Mouse (Mus musculus): ENCODE measurements around the gene Dnajc13.

Gene Dnajc13

DNA sequence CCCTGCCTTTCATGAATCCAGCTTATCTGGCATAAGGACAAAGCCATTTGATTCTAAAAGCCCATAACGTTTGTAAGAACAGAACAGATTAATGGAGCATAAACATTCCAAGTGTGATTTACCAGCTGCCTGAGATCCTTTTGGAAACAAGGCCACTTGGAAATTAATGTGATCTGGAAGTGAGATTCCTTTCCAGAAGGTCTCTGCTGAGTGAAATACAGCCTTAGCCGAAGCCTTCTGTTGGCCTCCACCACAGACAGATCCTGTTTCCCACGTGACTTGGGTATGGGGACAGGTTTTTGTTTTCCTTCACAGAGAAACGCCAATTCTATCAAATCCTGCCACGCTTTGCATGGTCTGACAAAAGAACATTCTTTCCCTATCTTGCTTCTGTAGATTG is 139.1 kb downstream of the Dnajc13 start:
- DNase-seq (ENCODE audit: extremely low spot score, low read depth, low spot score), result no peak

DNA sequence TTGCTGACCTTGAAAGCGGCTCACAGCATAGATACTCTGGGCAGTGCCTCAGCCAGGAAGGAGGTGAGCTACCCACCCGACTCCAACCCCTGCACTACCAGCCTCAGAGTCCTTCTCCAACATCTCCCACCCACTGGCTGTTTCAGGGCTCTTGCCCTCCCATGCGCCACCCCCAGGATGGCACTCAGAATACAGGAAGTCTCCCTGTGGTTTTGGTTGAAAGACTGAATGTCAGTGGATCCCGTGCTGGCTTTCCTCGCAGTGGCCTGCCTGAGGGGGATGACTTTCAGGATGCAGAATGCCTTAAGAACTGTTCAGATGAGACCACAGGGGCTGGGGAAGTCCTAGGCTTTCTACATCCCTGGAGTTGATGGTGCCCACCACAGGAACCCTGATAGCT is 139.6 kb downstream of the Dnajc13 start:
- no peak for DNase-seq (ENCODE audit: extremely low spot score, low read depth, low spot score)

DNA sequence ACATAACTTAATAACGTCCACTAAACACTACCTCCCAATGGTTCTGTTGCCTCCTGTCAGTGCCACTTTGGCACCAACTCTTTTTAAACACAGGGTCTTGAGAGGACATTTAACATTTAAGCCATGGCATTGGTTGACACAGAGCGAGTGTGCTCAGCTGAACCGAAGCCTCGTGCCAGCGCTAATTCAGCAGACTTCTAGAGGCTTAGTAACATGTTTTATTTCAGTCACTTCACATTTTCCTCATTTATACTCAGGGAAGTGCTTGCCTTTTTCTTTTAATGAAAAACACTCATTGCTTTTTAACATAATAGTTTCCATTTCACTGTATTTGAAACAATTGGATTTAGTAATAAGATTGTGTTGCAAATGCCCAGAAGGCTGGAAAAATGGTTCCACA is 153.6 kb downstream of the Dnajc13 start:
- no peak for DNase-seq (ENCODE audit: extremely low spot score, low read depth, low spot score)

DNA sequence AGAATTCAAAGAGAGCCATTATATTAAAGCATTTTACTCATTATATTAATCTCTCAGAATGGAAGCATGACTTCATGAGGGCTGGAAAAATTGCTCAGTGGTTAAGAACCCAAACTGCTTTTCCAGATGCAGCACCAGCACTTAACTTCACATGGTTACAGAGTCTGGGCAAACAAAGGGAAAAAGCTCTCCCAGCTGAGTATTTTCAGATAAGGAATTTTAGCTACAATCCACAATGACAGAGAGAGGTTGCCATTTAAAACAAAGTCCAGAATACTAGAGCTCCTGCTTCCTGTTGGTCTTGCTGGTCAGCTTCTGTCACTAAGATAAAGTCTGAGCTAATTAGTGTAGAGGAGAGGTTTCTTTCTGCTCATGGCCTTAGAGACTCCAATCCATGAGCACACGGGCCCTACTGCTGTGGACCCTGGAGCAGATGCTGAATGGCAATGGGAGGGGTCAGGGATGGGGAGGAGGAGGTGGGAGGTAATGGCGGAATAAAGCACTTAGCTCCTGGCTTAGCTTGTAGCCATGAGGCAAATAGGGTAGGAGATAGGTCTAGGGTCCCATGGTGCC is 154.1 kb downstream of the Dnajc13 start:
- no peak for DNase-seq (ENCODE audit: extremely low spot score, low read depth, low spot score)

DNA sequence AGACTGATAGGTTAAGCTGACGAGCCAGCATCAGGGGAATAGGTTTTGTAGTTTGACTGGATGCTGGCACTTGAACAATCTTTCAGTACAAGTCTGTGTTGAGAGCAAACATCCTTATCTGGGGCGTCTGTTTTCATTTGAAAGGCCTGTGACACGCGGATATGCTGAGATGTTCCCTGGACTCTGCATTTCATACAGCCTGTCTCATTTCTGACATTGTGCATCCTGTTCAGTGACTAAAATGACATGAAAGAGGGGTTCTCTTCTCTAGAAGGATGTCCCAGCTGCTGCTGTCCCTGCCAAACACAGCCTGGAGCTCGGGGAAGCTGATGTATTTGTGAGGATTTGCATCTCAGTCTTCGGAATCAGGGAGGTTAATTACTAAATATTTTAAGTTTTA is 155.2 kb downstream of the Dnajc13 start:
- no peak for DNase-seq (ENCODE audit: extremely low spot score, low read depth, low spot score)

DNA sequence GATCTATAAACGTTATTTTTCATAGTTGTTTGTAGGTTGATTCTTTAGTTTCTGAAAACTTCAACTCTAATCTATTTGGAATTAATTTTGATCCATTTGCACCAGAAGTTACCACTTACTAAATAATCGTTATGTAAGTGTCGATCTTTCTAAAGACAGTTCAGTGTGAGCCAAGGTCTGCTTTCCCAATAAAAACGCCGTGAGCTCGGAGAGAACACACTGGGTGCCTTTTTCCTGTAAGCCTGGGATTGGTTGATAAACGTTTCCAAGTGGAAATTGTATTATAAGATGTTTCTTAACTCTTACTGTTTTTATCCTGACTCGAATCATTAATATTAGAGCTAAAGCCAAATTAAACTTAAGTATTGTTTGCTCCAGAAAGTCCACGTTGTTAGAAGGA is 155.8 kb downstream of the Dnajc13 start:
- DNase-seq (ENCODE audit: extremely low spot score, low read depth, low spot score), result no peak

DNA sequence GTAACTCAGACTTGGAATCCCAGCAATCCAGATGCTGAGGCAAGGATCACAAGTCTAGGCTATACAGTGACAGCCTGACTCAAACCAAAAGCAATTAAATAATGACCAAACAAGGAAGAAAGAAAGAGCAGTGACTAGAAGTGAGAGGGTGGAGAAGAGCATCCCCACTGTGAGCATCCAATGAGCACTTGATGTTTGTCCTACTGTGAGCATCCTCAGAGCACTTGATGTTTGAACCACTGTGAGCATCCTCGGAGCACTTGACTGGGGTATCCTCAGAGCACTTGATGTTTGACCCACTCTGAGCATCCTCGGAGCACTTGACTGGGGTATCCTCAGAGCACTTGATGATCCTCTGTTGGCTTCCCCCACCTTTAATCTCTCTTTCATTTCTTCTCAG is 157.7 kb downstream of the Dnajc13 start:
- no peak for DNase-seq (ENCODE audit: extremely low spot score, low read depth, low spot score)

DNA sequence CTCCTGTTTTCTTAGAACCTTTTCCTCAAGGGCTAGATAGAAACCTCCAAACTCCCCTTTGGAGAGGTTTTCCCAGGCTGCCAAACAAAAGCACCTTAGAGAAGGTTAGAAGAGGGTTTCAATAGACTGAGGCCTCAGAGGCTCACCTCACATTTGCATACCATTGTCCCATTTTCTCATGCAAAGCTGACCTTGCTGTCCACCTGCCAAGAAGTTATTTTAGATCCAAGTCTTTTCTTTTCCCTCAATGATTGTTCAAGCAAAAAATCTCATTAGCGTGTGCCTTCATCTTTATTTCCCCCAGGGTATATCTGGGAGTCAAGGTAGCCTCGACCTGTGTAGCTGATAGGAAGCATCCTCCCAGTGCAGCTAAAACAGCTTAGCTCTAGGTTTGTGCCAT is 159.8 kb downstream of the Dnajc13 start:
- DNase-seq (ENCODE audit: extremely low spot score, low read depth, low spot score), result no peak

DNA sequence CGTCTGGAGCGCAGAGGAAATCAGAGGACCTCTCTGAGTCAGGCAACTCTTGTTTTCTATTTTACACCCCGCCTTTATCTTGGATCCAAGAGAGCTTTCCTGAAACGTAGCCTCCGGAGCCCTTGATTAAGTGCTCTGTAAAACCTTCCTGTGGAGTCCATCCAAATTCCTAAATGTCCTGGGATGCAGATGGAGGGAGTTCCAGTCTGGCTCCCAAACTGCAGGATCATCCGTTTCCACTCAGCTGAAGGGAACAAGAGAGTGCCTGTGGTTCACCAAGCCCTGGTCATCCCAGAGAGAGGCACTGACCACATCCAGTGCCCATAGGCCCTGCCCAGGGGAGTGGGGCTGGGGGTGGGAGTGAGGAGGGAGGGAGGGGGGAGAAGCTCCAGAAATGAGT is 160.4 kb downstream of the Dnajc13 start:
- DNase-seq (ENCODE audit: extremely low spot score, low read depth, low spot score), result no peak

DNA sequence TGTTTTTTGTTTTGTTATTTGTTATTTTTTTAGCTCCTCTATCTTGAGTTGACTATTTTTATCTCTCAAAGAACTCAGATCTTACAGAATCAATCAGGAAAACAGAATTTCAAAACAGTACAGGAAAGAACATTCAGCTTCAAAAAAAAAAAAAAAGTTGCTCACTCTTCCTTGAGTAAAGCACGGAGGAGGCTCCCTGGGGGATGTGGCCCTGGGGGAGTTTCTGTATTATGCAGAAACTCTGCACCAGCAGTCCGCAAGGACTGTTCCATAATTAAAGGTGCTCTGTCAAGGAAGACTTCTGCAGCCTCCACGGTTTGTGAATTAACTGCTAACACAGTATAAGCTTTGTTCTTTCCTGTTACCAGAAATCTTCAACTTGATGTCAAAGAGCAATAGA is 161.3 kb downstream of the Dnajc13 start:
- no peak for DNase-seq (ENCODE audit: extremely low spot score, low read depth, low spot score)
